Mouse (Mus musculus): ENCODE data around the gene Rap1a.

DNA sequence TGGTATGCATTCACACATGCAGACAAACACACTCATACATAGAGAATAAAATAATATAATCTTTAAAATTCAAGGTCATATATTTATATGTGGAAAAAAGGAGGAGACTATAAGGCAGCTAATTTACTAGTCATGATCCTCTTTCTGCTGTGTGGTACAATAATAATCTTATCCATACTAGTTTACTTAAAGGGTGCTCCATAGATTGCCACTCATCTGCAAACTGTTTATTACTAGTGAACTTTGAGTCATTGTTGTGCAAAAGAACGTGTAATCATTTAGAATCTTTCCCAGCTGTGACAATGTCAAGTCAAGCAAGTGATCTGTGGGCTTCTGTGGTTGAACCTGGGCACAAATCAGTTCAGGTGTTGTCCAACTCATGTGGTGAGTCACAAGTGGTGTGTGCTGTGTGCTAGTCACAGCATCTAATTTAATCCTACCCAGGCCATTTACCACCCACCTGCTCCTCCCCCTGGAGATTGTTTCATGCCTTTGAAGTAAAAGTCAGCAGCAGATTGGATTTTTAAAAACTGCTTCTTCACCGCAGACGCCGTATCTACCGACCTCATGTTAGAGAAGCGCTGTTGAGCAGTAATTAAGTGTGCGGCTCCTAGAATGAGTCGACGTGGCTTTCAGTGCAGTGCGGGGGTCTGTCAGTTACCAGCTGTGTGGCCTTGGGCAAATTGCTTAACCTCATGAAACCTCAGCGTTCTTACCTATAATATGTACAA, 5.5 kb upstream of the Rap1a start:
- TF ChIP-seq CTCF (IDR thresholded peaks at IDR 0.05; ENCODE audit: control insufficient read depth, insufficient read depth, insufficient read length): no peak
- no peak for TF ChIP-seq USF1 (IDR thresholded peaks at IDR 0.05; ENCODE audit: low read depth)
- no peak for TF ChIP-seq MYOD1 (IDR thresholded peaks at IDR 0.05; ENCODE audit: control insufficient read depth, insufficient read length, low read depth)
- TF ChIP-seq FOSL1 (IDR thresholded peaks at IDR 0.05; ENCODE audit: insufficient read depth, low read length, poor library complexity, severe bottlenecking): no peak
- TF ChIP-seq MAX (IDR thresholded peaks at IDR 0.05): no peak
- TF ChIP-seq MYOG (IDR thresholded peaks at IDR 0.05; ENCODE audit: control insufficient read depth, extremely low read depth, insufficient read length): no peak
